Mouse (Mus musculus) spleen, adult 2 months (tissue): Measurements from ENCODE around the gene Pde8b.

Experiments used
- CTCF ChIP-seq: fragments of 200-500 bp; IDR thresholded peaks from 2 replicates; pipeline ENCODE4 v1.5.1; 2011; ENCODE audit warnings: mild to moderate bottlenecking, inconsistent platforms; ENCODE audit not compliant: insufficient read depth, insufficient read length, insufficient replicate concordance; ENCODE audit errors: extremely low read depth
- POLR2A ChIP-seq: fragments of 200-500 bp; IDR thresholded peaks from 2 replicates; pipeline ENCODE4 v1.6.1; 2011; ENCODE audit warnings: low read depth, low read length, inconsistent platforms

DNA sequence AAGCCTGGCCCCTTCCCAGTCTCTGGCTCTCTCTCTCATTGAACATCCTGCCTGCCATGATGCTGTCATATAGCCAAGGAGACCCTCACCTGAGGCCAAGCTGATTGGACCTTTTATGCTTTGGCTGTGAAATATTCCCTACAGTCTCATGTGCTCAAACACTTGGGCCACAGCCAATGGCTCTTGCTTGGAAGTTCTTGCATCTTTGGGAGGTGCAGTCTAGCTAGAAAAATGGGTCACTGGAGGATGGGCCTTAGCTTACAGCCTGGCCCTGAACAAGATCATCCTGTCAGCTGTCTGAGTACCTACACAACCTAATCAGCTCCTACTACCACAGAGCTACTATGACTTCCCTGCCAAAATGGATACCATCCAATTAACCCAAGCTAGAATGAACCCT, 105.4 kb downstream of the Pde8b start:
- TF ChIP-seq CTCF (no peak), POLR2A (no peak)
